Mouse (Mus musculus) heart, embryonic 13.5 days (tissue): ENCODE measurements at regions not wholly inside any gene's neighbourhood (a gene's known extent, or its start where the extent isn't known, plus 50 kb on each side); places are given as distances from the start of the nearest gene placed in this dataset.

ENCODE experiments used
- ATAC-seq: fragments of 200-750 bp; cut with Nextera tagmentation; 2 replicates; pipeline ENCODE4 v1.8.0; 2017; ENCODE audit warnings: moderate TSS enrichment; ENCODE audit not compliant: insufficient number of reproducible peaks, low FRiP score, low TSS enrichment; ENCODE audit errors: extremely low read depth
- H3K27ac ChIP-seq: fragments of 300-500 bp; sonication (generic); replicated peaks from 2 replicates; pipeline ENCODE4 v1.5.1; 2015; ENCODE audit warnings: moderate library complexity, mild to moderate bottlenecking, inconsistent platforms
- H3K27me3 ChIP-seq: fragments of 300-500 bp; sonication (generic); replicated peaks from 2 replicates; pipeline ENCODE4 v1.6.1; 2015; ENCODE audit warnings: mild to moderate bottlenecking, inconsistent platforms
- H3K36me3 ChIP-seq: fragments of 300-500 bp; sonication (generic); 2 replicates; pipeline ENCODE4 v1.6.1; 2015; ENCODE audit warnings: mild to moderate bottlenecking, inconsistent platforms
- H3K4me1 ChIP-seq: fragments of 300-500 bp; sonication (generic); 2 replicates; pipeline ENCODE4 v1.6.1; 2015; ENCODE audit warnings: inconsistent platforms
- H3K4me2 ChIP-seq: fragments of 300-500 bp; sonication (generic); 2 replicates; pipeline ENCODE4 v1.6.1; 2015; ENCODE audit warnings: inconsistent platforms, mild to moderate bottlenecking, moderate library complexity
- H3K4me3 ChIP-seq: fragments of 300-500 bp; sonication (generic); 2 replicates; pipeline ENCODE4 v1.5.1; 2015; ENCODE audit warnings: moderate library complexity, mild to moderate bottlenecking, inconsistent platforms
- H3K9ac ChIP-seq: fragments of 300-500 bp; sonication (generic); 2 replicates; pipeline ENCODE4 v1.6.1; 2015; ENCODE audit warnings: inconsistent platforms, mild to moderate bottlenecking, moderate library complexity
- H3K9me3 ChIP-seq: fragments of 300-500 bp; sonication (generic); 2 replicates; pipeline ENCODE4 v1.6.1; 2016; ENCODE audit warnings: inconsistent platforms
- WGBS: fragments of 180-500 bp; shearing (Covaris S2); methylation state at CpG from one replicate; pipeline ENCODE4 v1.1.7; 2015; ENCODE audit warnings: mixed read lengths; 5-methylcytosine and 5-hydroxymethylcytosine counted together

- no peak overlapping the region for H3K27ac ChIP-seq
- peaks cover 5% of the 10 kb centered on the region; the same call in 1 of the 2 replicates for H3K4me1 ChIP-seq
- no peak overlapping the region for H3K9ac ChIP-seq
- H3K4me2 ChIP-seq: no peak overlapping the region
- H3K4me3 ChIP-seq: no peak overlapping the region
- no peak for ATAC-seq
- no peaks in the 10 kb centered on the region for H3K27me3 ChIP-seq
- whole genome bisulfite sequencing: 45% methylated on average over 3 of the region's 3 CpGs
- H3K9me3 ChIP-seq: no peaks in the 10 kb centered on the region
- no peaks in the 10 kb centered on the region for H3K36me3 ChIP-seq
These were observed 77.7 kb upstream of the Ralgapa2 start for GRCm38 (mm10) chr2:146589860-146590259.

GRCm38 (mm10) chr2:146593291-146593690, 81.1 kb upstream of the Ralgapa2 start:
- 54% methylated on average over 2 of the region's 2 CpGs for WGBS
- no peaks in the 10 kb centered on the region for H3K27me3 ChIP-seq
- H3K4me3 ChIP-seq: no peak overlapping the region
- no peaks in the 10 kb centered on the region for H3K36me3 ChIP-seq
- no peak for ATAC-seq
- H3K9me3 ChIP-seq: no peaks in the 10 kb centered on the region
- H3K9ac ChIP-seq: no peak overlapping the region
- peaks cover 5% of the 10 kb centered on the region; the same call in 1 of the 2 replicates for H3K4me1 ChIP-seq
- no peak overlapping the region for H3K27ac ChIP-seq
- H3K4me2 ChIP-seq: no peak overlapping the region

DNA sequence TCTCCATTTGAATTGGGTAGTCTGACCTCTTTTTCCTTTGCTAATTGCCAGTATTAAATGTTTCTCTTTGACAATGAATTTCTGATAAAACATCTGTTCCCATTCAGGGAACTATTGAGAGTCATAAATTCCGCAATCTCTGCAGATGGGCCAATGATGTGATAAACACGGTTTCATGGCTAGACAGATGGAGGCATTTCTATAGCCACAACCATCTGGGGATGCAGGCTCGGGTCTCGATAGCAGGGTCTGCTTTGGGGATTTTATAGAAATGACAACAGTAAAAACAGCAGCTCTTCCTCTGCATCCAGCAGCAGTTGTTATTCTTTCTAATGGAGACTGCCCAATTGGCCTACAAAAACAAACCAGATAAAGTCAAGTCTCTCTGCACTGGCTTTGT, 82.1 kb upstream of the Ralgapa2 start:
- H3K9ac ChIP-seq: no peak overlapping the region
- no peak overlapping the region for H3K4me2 ChIP-seq
- no peaks in the 10 kb centered on the region for H3K9me3 ChIP-seq
- no peak overlapping the region for H3K27ac ChIP-seq
- H3K27me3 ChIP-seq: no peaks in the 10 kb centered on the region
- peaks cover 5% of the 10 kb centered on the region; the same call in 1 of the 2 replicates for H3K4me1 ChIP-seq
- WGBS: 68% methylated on average over 4 of the region's 4 CpGs
- H3K36me3 ChIP-seq: no peaks in the 10 kb centered on the region
- no peak for ATAC-seq
- no peak overlapping the region for H3K4me3 ChIP-seq

DNA sequence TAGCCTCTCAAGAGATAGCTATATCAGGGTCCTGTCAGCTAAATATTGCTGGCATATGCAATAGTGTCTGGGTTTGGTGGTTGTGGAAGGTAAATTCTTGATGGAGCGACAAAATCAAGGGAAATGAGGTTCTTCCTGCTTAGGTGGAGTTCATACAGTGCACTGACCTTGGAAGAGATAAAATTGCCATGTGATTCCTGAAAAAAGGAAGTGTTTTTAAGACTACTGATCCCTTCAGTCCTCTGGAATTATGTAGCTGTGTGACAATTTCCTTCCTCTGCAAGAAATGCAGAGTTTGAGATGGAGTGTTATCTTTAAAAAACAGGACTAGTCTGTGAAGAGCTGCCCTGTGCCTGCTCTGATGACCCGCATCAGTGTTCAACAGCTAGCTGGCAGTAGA, 83.5 kb upstream of the Ralgapa2 start:
- H3K27me3 ChIP-seq: no peaks in the 10 kb centered on the region
- no peaks in the 10 kb centered on the region for H3K9me3 ChIP-seq
- H3K27ac ChIP-seq: no peak overlapping the region
- no peaks in the 10 kb centered on the region for H3K4me1 ChIP-seq
- no peaks in the 10 kb centered on the region for H3K36me3 ChIP-seq
- 57% methylated on average over 2 of the region's 2 CpGs for whole genome bisulfite sequencing
- no peak overlapping the region for H3K9ac ChIP-seq
- H3K4me3 ChIP-seq: no peak overlapping the region
- H3K4me2 ChIP-seq: no peak overlapping the region
- ATAC-seq: 0 out of 2 replicates have a peak, but pooled peaks have one; percentile 25

DNA sequence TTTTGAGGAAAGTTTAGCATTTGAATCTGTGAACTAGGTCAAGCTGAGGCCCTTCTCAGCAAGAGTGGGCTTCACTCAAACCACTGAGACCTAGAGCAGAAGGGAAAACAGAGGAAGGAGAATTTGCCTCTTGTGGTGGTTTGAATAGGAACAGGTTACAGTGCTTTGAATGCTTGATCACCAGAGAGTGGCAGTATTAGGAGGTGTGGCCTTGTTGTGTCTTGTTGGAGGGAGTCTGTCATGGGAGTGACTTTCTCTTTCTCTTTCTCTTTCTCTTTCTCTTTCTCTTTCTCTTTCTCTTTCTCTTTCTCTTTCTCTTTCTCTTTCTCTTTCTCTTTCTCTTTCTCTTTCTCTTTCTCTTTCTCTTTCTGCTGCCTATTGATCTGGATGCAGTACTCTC, 94.0 kb upstream of the Ralgapa2 start:
- Histone ChIP-seq H3K27ac (no peak overlapping the region), H3K4me1 (no peaks in the 10 kb centered on the region), H3K27me3 (no peaks in the 10 kb centered on the region), H3K4me3 (no peak overlapping the region), H3K36me3 (no peaks in the 10 kb centered on the region), H3K9ac (no peak overlapping the region), H3K4me2 (no peak overlapping the region), H3K9me3 (0 out of 2 replicates have a peak, but pooled peaks cover 5% of the 10 kb centered on the region)
- no peak for ATAC-seq

DNA sequence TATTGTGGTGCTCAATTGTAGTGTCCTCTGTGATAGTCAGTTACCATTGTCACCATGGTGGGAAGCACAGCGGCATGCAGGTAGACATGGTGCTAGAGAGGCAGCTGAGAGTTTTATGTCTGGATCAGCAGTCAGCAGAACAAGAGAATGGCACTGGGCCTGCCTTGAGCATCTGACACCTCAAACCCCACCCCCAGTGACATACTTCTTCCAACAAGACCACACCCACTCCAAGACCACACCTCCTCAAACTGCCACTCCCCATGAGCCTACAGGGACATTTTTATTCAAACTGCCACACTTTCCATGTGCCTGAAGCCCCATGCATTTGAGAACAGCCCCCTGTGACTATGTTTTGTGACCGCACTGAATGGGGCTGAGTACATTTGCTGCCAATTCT, 98.8 kb upstream of the Ralgapa2 start:
- Histone ChIP-seq H3K4me3 (no peak overlapping the region), H3K27ac (no peak overlapping the region), H3K36me3 (no peaks in the 10 kb centered on the region), H3K4me1 (peaks cover 5% of the 10 kb centered on the region; the same call in 1 of the 2 replicates), H3K9me3 (no peaks in the 10 kb centered on the region), H3K9ac (no peak overlapping the region), H3K4me2 (no peak overlapping the region), H3K27me3 (no peaks in the 10 kb centered on the region)
- no peak for ATAC-seq
- 88% methylated on average over 2 of the region's 2 CpGs for WGBS

GRCm38 (mm10) chr2:146611886-146612521, 99.9 kb upstream of the Ralgapa2 start:
- Histone ChIP-seq H3K36me3 (no peaks in the 10 kb centered on the region), H3K4me2 (no peak overlapping the region), H3K4me3 (no peak overlapping the region), H3K27ac (no peak overlapping the region), H3K4me1 (peaks cover 5% of the 10 kb centered on the region; the same call in 1 of the 2 replicates), H3K27me3 (no peaks in the 10 kb centered on the region), H3K9me3 (no peaks in the 10 kb centered on the region), H3K9ac (no peak overlapping the region)
- no peak for ATAC-seq
- WGBS: 41% methylated on average over 6 of the region's 6 CpGs

DNA sequence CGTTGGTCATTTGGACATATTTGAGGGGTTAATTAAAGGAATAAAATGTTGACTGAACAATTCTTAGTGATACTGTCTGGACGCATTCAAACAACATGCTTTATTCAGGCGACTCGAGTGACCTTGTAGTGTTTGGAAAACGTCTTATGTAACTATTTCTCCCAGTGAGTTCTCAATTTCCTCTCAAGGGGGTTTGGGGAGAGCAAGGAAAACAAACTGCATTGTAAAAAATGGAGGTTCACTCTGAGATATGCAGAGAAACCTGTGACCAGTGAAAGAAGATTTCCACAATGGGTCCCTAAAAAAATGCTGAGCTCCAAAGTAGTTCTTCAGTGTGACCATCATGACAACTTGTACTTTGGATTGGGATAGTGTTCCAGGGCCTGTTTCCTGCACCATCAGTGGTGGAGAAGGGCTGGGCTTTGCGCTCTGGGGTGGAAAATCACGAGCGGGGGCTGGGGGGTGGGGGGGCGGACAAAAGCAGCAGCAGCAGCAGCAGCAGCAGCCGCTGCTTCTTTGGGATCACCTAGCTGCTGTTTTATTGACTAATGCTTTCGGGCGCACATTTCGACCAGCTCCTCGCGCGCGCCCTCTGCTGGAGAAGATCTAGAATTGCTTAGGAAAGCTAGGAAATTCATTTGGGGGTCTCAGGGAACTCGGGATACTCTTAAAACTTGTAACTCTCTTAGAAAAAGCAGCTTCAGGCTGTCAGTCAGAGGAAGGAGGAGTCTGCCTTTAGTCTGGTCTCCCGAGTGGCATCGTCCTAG, 100.6 kb upstream of the Ralgapa2 start:
- peak overlapping the region; percentile 39 for H3K4me3 ChIP-seq
- H3K36me3 ChIP-seq: no peaks in the 10 kb centered on the region
- no peaks in the 10 kb centered on the region for H3K9me3 ChIP-seq
- no peak for ATAC-seq
- peaks cover 5% of the 10 kb centered on the region; the same call in 1 of the 2 replicates for H3K4me1 ChIP-seq
- H3K27ac ChIP-seq: 0 out of 2 replicates have a peak overlapping the region, but pooled peaks have one; percentile 42
- no peaks in the 10 kb centered on the region for H3K27me3 ChIP-seq
- peak overlapping the region; percentile 68 for H3K4me2 ChIP-seq
- WGBS: 6% methylated on average over 20 of the region's 20 CpGs
- peak overlapping the region; percentile 70 for H3K9ac ChIP-seq

DNA sequence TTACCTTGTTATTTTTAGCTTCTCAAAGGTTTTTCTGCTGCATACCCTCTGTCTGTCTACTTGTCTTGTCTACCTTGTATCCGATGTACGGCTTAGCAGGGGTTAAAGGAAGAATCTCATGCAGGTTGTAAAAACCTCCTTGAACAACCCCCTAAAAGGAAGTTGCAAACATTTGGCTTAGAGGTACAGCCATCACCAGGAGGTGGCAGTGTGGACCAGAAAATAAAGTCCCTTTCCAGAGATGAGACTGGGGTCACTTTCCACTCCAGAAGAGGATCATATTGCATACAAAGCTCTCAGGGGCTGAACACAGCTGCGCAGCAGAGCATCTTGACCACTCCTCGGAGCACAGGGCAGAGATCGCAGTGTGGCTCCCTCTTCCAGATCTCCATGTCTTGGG, 109.0 kb upstream of the Ralgapa2 start:
- no peak overlapping the region for H3K9ac ChIP-seq
- H3K27ac ChIP-seq: no peak overlapping the region
- no peak overlapping the region for H3K4me2 ChIP-seq
- 13% methylated on average over 5 of the region's 5 CpGs for WGBS
- H3K9me3 ChIP-seq: no peaks in the 10 kb centered on the region
- no peak for ATAC-seq
- H3K4me1 ChIP-seq: no peaks in the 10 kb centered on the region
- no peaks in the 10 kb centered on the region for H3K36me3 ChIP-seq
- H3K4me3 ChIP-seq: no peak overlapping the region
- H3K27me3 ChIP-seq: peaks cover 10% of the 10 kb centered on the region

- Histone ChIP-seq H3K4me2 (no peak overlapping the region), H3K9ac (no peak overlapping the region), H3K4me3 (no peak overlapping the region), H3K4me1 (no peaks in the 10 kb centered on the region), H3K27ac (no peak overlapping the region), H3K27me3 (peaks cover 16% of the 10 kb centered on the region), H3K9me3 (no peaks in the 10 kb centered on the region), H3K36me3 (no peaks in the 10 kb centered on the region)
- WGBS: 69% methylated on average over 1 of the region's 1 CpGs
- ATAC-seq: no peak
These were observed 110.9 kb upstream of the Ralgapa2 start for GRCm38 (mm10) chr2:146623052-146623451.

DNA sequence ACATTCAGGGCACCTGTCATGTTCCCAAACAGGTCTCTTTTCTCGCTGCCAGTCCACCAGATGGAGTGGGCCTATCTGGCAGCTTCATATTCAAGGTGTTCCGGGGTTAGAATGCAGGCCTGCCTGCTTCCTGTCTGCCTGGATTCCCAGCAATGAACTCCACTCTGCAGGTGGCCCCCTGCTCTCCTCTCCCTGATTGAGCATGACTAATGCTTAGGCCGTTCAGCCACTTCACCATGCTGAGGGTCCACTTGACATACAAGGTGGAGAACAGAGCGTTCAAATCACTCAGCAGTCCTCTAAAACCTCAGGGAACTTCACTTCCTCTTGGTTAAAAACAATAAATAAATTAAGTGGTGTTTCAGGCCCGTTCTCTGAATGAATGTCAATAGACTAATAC, 112.1 kb upstream of the Ralgapa2 start:
- Histone ChIP-seq H3K36me3 (no peaks in the 10 kb centered on the region), H3K4me2 (no peak overlapping the region), H3K4me1 (no peaks in the 10 kb centered on the region), H3K9ac (no peak overlapping the region), H3K4me3 (no peak overlapping the region), H3K27ac (no peak overlapping the region), H3K27me3 (peaks cover 16% of the 10 kb centered on the region), H3K9me3 (no peaks in the 10 kb centered on the region)
- 45% methylated on average over 5 of the region's 5 CpGs for WGBS
- ATAC-seq: no peak
